Mouse (Mus musculus): ENCODE measurements at regions not wholly inside any gene's neighbourhood (a gene's known extent, or its start where the extent isn't known, plus 50 kb on each side); places are given as distances from the start of the nearest gene placed in this dataset.
A peak's percentile ranks its signal among the peaks of the same experiment; 100 is the strongest.

GRCm38 (mm10) chr16:78877941-78878340 is 52.8 kb upstream of the Chodl start:
- DNase-seq (ENCODE audit: low spot score in 2 of 2): no peak

- DNase-seq (ENCODE audit: low spot score in 2 of 2): no peak
Observed at GRCm38 (mm10) chr16:78859006-78859405, 71.7 kb upstream of the Chodl start.

GRCm38 (mm10) chr16:78830957-78831356 is 99.8 kb upstream of the Chodl start:
- no peak for DNase-seq (ENCODE audit: low spot score in 2 of 2)

GRCm38 (mm10) chr16:78827739-78828138 is 103.0 kb upstream of the Chodl start:
- no peak for DNase-seq (ENCODE audit: low spot score in 2 of 2)

GRCm38 (mm10) chr16:78790064-78790463 is 140.7 kb upstream of the Chodl start:
- peak in 1 of 2 experiments; percentile 21 for DNase-seq (ENCODE audit: low spot score in 2 of 2)

- no peak for DNase-seq (ENCODE audit: low spot score in 2 of 2)
Observed at GRCm38 (mm10) chr16:78759226-78759625, 171.5 kb upstream of the Chodl start.

GRCm38 (mm10) chr16:78737902-78738301 is 161.4 kb upstream of the D16Ertd472e start:
- DNase-seq (ENCODE audit: low spot score in 2 of 2): no peak

- no peak for DNase-seq (ENCODE audit: low spot score in 2 of 2)
Observed at GRCm38 (mm10) chr16:78730583-78731501, 154.3 kb upstream of the D16Ertd472e start.

GRCm38 (mm10) chr16:78725541-78725940 is 149.0 kb upstream of the D16Ertd472e start:
- no peak for DNase-seq (ENCODE audit: low spot score in 2 of 2)

- no peak for DNase-seq (ENCODE audit: low spot score in 2 of 2)
Observed at GRCm38 (mm10) chr16:78709943-78710342, 133.4 kb upstream of the D16Ertd472e start.

- DNase-seq (ENCODE audit: low spot score in 2 of 2): no peak
Observed at GRCm38 (mm10) chr16:78707566-78707965, 131.1 kb upstream of the D16Ertd472e start.

- DNase-seq (ENCODE audit: low spot score in 2 of 2): no peak
Observed at GRCm38 (mm10) chr16:78707165-78707564, 130.7 kb upstream of the D16Ertd472e start.

GRCm38 (mm10) chr16:78697514-78698209 is 121.2 kb upstream of the D16Ertd472e start:
- no peak for DNase-seq (ENCODE audit: low spot score in 2 of 2)

GRCm38 (mm10) chr16:78688251-78688650 is 111.7 kb upstream of the D16Ertd472e start:
- DNase-seq (ENCODE audit: low spot score in 2 of 2): no peak

GRCm38 (mm10) chr16:78685160-78685559 is 108.7 kb upstream of the D16Ertd472e start:
- no peak for DNase-seq (ENCODE audit: low spot score in 2 of 2)

- no peak for DNase-seq (ENCODE audit: low spot score in 2 of 2)
Observed at GRCm38 (mm10) chr16:78684031-78684430, 107.5 kb upstream of the D16Ertd472e start.

GRCm38 (mm10) chr16:78661126-78661525 is 84.6 kb upstream of the D16Ertd472e start:
- no peak for DNase-seq (ENCODE audit: low spot score in 2 of 2)

- no peak for DNase-seq (ENCODE audit: low spot score in 2 of 2)
Observed at GRCm38 (mm10) chr16:78644710-78645109, 68.2 kb upstream of the D16Ertd472e start.

- DNase-seq (ENCODE audit: low spot score in 2 of 2): no peak
Observed at GRCm38 (mm10) chr16:78641717-78642116, 65.2 kb upstream of the D16Ertd472e start.

GRCm38 (mm10) chr16:78641205-78641604 is 64.7 kb upstream of the D16Ertd472e start:
- no peak for DNase-seq (ENCODE audit: low spot score in 2 of 2)

- no peak for DNase-seq (ENCODE audit: low spot score in 2 of 2)
Observed at GRCm38 (mm10) chr16:78637452-78637851, 60.9 kb upstream of the D16Ertd472e start.

- DNase-seq (ENCODE audit: low spot score in 2 of 2): no peak
Observed at GRCm38 (mm10) chr16:78637015-78637414, 60.5 kb upstream of the D16Ertd472e start.

- no peak for DNase-seq (ENCODE audit: low spot score in 2 of 2)
Observed at GRCm38 (mm10) chr16:78635774-78636173, 59.3 kb upstream of the D16Ertd472e start.
